Mouse (Mus musculus): ENCODE data around the gene Tmub1.

Tmub1 gene

GRCm38 (mm10) chr5:24426556-24427284 lies 20.9 kb downstream of the Tmub1 start:
- in situ Hi-C loops (cut with MboI; ENCODE audit: unreplicated experiment in 2 of 2) = no loop called here

GRCm38 (mm10) chr5:24426037-24426432 lies 21.6 kb downstream of the Tmub1 start:
- in situ Hi-C loops (cut with MboI; ENCODE audit: unreplicated experiment in 2 of 2) = no loop called here

GRCm38 (mm10) chr5:24425421-24426036 lies 22.1 kb downstream of the Tmub1 start:
- in situ Hi-C loops (cut with MboI; ENCODE audit: unreplicated experiment in 2 of 2) = no loop called here

- in situ Hi-C loops (cut with MboI; ENCODE audit: unreplicated experiment in 2 of 2) = loop anchor here (5.0 to 25.0 kb wide), 2 partner anchors 32 to 162 kb away; partner anchors contain the start of genes Abcf2 (in 1 of the 2) and Chpf2 (in 1 of the 2)
These were observed 22.7 kb downstream of the Tmub1 start for GRCm38 (mm10) chr5:24424861-24425411.

GRCm38 (mm10) chr5:24424004-24424781 lies 23.5 kb downstream of the Tmub1 start:
- in situ Hi-C loops (cut with MboI; ENCODE audit: unreplicated experiment in 2 of 2) = loop anchor here (5.0 to 25.0 kb wide), 2 partner anchors 33 to 163 kb away; partner anchors contain the start of genes Abcf2 (in 1 of the 2) and Chpf2 (in 1 of the 2)

- in situ Hi-C loops (cut with MboI; ENCODE audit: unreplicated experiment in 2 of 2) = loop anchor here (5.0 to 25.0 kb wide), 2 partner anchors 34 to 164 kb away; partner anchors contain the start of genes Abcf2 (in 1 of the 2) and Chpf2 (in 1 of the 2)
These were observed 24.3 kb downstream of the Tmub1 start, which contains the start of the genes Cdk5 and Slc4a2 for GRCm38 (mm10) chr5:24423129-24424003. Gene Cdk5 (minus strand): TSS chr5:24423530. Gene Slc4a2 (plus strand): TSS chr5:24423837.

GRCm38 (mm10) chr5:24420381-24420780 lies 27.3 kb downstream of the Tmub1 start:
- in situ Hi-C loops (cut with MboI; ENCODE audit: unreplicated experiment in 2 of 2) = loop anchor here (5.0 to 25.0 kb wide), 2 partner anchors 37 to 167 kb away; partner anchors contain the start of genes Abcf2 (in 1 of the 2) and Chpf2 (in 1 of the 2)

GRCm38 (mm10) chr5:24417587-24417986 lies 30.1 kb downstream of the Tmub1 start:
- in situ Hi-C loops (cut with MboI; ENCODE audit: unreplicated experiment in 2 of 2) = loop anchor here in 1 of 2 experiments (5.0 to 25.0 kb wide), 2 partner anchors 55 to 170 kb away; partner anchors contain the start of genes Abcf2 and Chpf2

GRCm38 (mm10) chr5:24416222-24416736 lies 31.4 kb downstream of the Tmub1 start:
- in situ Hi-C loops (cut with MboI; ENCODE audit: unreplicated experiment in 2 of 2) = loop anchor here in 1 of 2 experiments (5.0 to 25.0 kb wide), 2 partner anchors 56 to 171 kb away; partner anchors contain the start of genes Abcf2 and Chpf2

GRCm38 (mm10) chr5:24413938-24414337 lies 33.7 kb downstream of the Tmub1 start:
- in situ Hi-C loops (cut with MboI; ENCODE audit: unreplicated experiment in 2 of 2) = loop anchor here in 1 of 2 experiments (25.0 kb wide), 1 partner anchor 173 kb away; the partner anchor contains the start of genes Abcf2 and Chpf2

- in situ Hi-C loops (cut with MboI; ENCODE audit: unreplicated experiment in 2 of 2) = loop anchor here in 1 of 2 experiments (25.0 kb wide), 1 partner anchor 174 kb away; the partner anchor contains the start of genes Abcf2 and Chpf2
These were observed 34.5 kb downstream of the Tmub1 start, which contains the start of gene Asic3 for GRCm38 (mm10) chr5:24413042-24413693. Gene Asic3 (plus strand): TSS chr5:24413392.

GRCm38 (mm10) chr5:24412063-24412462 lies 35.6 kb downstream of the Tmub1 start:
- in situ Hi-C loops (cut with MboI; ENCODE audit: unreplicated experiment in 2 of 2) = loop anchor here in 1 of 2 experiments (25.0 kb wide), 1 partner anchor 175 kb away; the partner anchor contains the start of genes Abcf2 and Chpf2

- in situ Hi-C loops (cut with MboI; ENCODE audit: unreplicated experiment in 2 of 2) = loop anchor here in 1 of 2 experiments (25.0 kb wide), 1 partner anchor 178 kb away; the partner anchor contains the start of genes Abcf2 and Chpf2
These were observed 38.2 kb downstream of the Tmub1 start for GRCm38 (mm10) chr5:24409466-24409865.

GRCm38 (mm10) chr5:24408651-24409050 lies 39.0 kb downstream of the Tmub1 start:
- in situ Hi-C loops (cut with MboI; ENCODE audit: unreplicated experiment in 2 of 2) = loop anchor here in 1 of 2 experiments (25.0 kb wide), 1 partner anchor 179 kb away; the partner anchor contains the start of genes Abcf2 and Chpf2

- in situ Hi-C loops (cut with MboI; ENCODE audit: unreplicated experiment in 2 of 2) = loop anchor here in 1 of 2 experiments (25.0 kb wide), 1 partner anchor 182 kb away; the partner anchor contains the start of genes Abcf2 and Chpf2
These were observed 42.2 kb downstream of the Tmub1 start for GRCm38 (mm10) chr5:24405389-24405876.

GRCm38 (mm10) chr5:24404594-24405360 lies 42.9 kb downstream of the Tmub1 start:
- in situ Hi-C loops (cut with MboI; ENCODE audit: unreplicated experiment in 2 of 2) = loop anchor here in 1 of 2 experiments (25.0 kb wide), 1 partner anchor 183 kb away; the partner anchor contains the start of genes Abcf2 and Chpf2

All from v-Abl transformed pro-B cells (cell line).